Mouse (Mus musculus) frontal cortex, postnatal 25 days (tissue): ENCODE data around the gene Gtpbp1.

Experiments
- DNase-seq, 2 experiments: peaks; one replicate each; pipeline ENCODE4 v3.0.0; 2022; ENCODE audit warnings: low spot score in 2 of 2

Gene Gtpbp1

DNA sequence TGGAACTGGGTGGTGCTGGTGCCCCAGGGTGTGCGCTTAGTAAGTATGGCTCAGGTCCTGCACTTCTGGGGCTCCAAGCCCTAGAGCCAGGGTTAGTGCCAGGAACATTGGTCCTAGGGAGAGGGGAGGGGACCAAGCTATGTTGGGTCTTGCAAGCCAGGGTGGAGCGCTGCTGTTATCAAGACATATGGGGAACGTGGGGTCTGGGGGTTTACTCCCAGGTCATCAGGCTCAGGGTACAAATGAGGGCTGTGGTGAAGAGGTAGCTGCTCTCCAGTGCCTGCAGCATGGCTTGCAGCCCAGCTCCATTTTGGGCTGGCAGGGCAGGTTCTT, 62.7 kb downstream of the Gtpbp1 start:
- DNase-seq: no peak

DNA sequence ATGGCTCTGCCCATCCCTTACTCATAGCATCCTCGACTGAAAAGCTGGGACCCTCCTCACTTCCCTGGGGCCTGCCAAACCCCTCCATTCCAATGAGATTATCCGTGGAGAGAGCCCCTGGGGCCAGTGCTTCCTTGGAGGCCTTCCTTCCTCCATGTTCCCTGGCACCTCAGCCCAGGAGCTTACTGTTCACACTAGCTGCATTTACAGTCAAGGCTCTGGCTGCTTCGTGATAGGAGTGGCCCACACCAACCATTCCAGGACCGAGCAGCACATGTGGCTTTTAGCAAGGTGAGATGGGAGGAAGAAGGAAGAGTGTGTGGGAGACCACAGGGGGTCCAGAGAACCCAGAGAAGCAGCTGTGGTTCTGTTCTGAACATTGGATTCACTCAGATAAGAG, 63.2 kb downstream of the Gtpbp1 start:
- no peak for DNase-seq

DNA sequence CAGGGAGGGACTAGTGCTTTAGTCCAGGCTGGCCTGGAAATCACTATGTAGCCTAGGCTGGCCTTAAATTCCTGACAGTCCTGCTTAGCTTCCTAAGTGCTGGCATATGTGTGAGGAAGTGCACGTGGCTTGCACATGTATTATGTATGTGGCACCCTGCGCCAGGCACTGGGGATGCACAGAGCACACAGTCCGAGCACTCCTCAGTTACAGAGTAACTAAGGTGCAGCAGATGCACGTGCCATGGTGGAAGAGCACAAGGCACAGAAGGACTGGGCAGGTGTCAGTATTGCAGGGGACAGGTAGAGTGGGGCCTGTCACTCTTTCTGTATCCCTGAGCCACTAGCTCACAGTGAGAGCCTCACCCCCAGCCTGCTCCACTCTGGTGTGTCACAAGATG, 64.5 kb downstream of the Gtpbp1 start:
- no peak for DNase-seq

DNA sequence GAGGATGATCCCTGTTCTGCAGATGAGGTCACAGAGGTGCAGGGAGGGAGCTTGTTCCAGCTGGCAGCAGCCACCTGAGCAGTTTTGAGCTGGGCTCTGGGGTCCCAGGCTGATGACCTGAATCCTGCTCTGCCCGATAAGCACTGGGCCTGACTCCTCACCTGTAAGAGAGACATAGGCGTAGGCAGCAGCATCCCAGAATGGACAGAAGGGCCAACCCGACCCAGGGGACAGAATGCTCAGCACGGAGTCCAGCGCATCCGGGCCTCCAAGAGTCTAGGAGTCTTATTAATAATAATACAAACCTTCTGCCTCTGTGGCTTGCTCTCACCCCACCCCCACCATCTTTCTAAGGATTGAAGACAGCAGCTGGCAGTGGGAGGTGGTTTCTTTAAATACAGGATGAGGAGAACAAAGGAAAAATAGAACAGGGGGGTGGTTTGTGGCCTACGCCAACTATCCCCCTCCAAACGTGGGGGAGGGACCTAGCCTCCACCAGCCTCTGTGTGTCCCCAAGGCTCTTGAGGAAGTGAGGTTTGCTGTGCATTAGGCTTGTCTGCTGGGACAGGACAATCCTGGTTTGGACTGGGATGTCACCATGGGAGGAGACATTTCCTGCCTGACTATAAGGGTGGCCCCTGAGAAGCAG, 65.5 kb downstream of the Gtpbp1 start:
- DNase-seq: no peak

DNA sequence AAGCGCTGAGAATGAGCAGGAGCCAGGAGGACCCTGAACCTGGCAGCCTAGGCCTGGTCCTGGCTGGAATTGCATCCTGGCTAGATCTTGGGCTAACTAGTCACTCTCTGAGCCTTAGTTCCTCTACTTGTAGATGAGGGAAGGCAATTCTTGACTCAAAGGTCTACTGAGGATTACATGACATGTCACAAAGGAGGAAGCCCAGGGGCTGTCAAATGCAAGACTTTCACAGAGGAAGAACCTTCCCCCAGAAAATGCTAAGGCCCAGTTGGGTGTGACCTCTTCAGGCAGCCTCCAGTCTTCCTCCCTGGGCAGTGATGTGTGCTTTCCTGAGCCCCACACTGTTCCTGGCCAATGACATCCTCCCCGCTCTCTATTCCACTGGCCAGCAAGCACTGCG, 66.5 kb downstream of the Gtpbp1 start:
- no peak for DNase-seq

DNA sequence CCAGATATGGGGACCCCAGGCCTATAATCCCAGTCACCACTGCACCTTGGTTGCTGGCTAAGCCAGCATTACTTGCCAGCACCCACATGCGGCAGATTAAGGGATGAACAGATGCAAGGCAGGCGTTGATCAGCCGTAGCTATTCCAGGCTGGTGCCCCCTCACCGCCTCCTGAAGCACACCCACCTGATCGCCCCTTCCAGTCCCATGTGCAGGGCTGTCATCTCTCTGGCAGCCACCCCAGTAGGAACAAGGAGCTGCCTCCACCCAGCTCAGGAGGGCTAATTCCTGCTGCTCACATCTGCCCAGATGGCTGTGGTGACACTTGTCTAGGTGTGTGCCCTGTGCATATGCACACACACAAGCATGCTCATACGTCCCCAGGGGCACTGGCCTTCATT, 70.3 kb downstream of the Gtpbp1 start:
- no peak for DNase-seq

DNA sequence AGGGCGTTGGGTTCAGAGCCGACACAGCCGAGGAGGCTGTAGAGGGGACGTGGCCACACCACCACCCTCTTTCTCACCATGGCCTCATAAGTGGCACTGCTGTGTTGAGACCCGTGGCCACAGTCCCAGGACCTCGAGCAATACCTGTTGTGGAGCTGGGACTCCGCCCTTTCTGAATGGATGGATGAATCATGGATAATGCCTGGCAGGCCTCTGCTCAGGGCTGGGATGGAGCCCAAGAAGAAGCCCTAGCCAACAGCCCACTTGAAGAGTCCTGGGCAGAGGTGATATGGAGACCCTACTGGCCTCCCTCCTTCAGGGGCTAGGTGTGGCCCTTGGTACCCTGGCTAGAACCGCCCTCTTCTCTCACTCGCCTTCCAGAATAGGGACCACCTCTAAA, 72.4 kb downstream of the Gtpbp1 start:
- no peak for DNase-seq

DNA sequence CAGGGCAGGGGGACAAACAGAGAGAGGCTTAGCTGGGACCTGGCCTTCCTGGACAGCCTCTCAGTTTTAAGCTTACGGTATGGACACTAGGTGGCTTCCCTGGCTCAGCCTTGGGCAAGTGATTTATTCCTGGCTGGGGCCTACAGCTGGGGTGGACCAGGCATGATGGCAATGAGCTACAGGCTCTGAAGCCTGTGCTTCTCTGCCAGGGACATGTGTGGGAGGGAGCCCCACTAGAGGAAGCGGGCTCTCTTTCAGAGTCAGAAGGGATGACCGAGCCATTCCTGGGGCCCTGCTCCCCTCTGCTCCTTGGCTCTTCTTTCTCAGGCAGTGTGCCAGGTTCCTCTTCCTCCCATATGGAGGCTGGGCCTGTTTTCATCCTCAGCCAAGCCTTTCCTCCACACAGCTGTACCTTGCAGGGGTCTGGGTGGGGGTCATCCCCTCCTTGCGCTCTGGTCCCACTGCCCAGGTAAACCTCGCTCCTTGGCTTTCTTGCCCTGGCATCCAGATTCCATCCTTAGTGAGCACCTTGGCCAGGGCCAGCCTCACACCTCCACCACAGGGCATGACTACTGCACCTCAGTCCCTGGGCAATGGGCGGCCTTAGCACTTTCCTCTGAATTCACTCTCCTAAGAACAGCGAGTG, 73.1 kb downstream of the Gtpbp1 start:
- no peak for DNase-seq

DNA sequence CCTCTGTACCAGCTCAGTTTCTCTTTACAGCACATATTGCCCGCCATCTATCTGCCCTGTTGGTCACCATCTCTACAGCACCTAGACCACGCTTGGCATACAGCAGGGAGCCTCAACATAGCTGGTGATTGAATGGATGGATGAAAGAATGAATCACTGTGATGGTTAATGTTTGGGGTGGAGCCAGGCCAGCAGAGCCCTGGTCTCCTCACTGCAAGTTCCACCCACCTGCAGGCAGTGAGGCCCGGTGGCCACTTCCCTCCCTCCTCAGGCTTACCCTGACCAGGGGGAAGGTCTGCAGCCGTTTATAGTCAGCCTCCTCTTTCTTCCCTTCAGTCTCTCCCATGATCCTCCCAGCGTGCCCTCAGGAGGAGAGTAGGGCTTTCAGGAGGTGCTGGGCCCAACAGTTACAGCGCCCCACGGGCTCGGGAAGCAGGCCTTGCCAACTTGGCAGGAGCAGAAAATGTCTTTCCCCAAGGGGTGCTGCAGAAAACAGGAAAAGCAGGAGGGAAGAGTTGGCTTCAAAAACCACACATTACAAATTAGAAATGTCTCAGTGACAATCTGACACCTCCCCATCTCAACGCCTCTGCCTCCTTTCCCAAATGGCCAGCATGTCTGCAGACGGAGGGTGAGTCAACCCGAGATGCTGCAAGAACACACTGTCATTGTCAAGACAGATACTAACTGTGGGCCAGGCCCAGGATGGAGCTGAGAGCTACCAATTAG, 74.1 kb downstream of the Gtpbp1 start:
- DNase-seq: peak in 1 of 2 experiments; percentile 51

DNA sequence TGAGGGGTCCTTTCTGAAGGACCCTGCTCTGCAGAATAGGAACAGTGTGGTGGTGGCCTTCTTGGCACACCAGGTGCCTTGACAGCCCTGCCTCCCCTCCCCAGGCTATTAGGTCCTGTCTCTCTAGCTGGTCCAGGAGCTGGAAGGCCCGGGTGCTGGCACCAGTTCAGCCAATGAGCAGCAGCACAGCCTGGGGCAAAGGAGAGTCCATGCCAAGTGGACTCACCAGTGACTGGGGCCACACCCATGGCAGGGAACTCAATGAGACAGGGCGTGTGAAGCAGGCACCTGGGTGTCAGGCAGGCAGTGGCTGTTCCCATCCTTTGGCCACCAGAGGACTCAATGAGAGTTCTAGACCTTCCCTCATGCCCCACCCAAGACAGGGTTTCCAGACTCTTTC, 74.7 kb downstream of the Gtpbp1 start:
- no peak for DNase-seq

DNA sequence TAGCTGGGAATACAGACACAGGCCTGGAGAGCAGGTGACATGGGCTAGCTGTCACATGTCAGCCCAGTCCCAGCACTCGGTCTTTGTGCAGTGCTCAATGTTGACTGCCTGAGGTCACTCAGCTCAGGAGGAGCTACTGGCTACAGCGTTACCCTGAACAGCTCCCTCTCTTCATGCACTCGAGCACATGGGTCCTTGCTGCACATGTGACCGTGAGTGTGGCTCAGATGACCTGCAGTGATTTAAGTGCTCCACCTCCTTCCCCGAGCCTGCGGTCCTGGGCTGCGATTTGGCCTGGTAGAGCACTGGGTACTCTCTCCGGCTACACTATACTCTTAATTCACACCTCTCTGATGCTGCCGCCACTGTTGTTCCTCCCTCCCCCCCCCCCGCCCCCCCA, 75.5 kb downstream of the Gtpbp1 start:
- no peak for DNase-seq

DNA sequence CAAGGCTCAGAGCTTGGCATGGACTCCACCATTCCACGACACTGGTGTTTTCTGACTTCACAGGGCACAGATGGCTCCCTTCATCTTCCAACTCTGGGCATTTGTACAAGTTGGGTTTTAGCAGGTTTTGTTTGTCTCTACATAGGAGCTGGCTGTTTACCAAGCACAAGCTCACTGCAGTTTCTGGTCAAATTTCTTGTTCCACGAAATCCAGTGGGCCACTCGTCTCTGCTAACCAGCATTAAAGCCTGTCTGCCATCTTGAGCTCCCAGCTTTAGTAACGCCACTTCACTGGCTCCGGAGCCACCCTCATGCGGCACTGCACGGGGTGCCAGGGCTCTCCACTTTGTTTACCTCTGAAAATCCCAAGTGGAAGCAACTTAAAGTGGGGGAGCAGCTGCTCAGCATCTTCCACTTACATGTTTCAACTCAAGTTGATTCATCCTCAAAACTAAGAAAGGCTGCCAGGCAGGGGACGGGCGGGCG, 76.0 kb downstream of the Gtpbp1 start:
- DNase-seq: peak in 1 of 2 experiments; percentile 32

DNA sequence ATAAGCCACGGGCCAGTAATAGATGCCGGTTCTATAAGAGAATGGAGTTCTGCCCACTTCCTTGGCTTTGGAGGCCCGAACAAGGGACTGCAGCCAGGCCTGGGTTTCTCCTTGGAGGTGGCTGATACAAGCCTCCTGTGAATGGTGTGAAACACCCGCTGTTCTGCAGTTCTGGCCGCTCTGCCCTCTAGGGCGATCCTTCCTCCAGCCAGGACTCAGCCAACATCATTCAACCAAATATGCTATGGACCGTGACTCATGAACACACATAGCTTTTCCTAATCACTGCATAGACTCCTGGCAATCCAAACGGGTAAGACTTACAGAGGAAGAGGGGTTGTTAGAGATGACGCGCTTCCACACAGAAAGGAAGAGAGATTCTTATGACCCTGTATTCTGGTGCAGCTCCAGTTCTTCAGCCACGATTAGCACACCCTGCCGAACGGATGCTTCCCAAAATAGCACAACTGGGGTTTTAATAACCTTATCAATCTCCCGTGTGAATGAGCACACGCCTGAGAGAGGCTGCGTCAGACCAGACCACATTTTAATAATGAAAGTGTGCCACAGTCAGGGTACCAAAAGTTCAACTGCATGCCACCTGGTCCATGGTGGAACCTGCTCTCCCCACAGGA, 76.8 kb downstream of the Gtpbp1 start:
- no peak for DNase-seq

DNA sequence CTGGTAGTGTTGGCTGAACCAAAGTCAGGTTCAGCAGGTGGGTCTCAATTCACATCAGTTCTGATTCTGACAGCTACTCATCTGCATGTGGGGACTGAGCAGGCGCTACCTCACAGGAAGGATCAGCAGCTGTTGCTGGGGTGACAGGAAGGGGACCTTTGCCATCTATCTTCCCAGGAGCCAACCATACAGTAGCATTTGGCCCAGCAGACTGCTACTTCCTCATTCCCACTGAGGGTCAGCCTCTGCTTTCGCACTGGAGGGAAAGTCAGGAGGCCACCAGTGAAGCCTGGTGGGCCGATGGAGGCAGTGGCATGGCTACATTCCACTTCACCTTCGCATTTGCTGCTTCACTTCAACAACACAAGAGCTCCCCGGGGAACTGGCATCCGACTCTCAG, 77.7 kb downstream of the Gtpbp1 start:
- no peak for DNase-seq

DNA sequence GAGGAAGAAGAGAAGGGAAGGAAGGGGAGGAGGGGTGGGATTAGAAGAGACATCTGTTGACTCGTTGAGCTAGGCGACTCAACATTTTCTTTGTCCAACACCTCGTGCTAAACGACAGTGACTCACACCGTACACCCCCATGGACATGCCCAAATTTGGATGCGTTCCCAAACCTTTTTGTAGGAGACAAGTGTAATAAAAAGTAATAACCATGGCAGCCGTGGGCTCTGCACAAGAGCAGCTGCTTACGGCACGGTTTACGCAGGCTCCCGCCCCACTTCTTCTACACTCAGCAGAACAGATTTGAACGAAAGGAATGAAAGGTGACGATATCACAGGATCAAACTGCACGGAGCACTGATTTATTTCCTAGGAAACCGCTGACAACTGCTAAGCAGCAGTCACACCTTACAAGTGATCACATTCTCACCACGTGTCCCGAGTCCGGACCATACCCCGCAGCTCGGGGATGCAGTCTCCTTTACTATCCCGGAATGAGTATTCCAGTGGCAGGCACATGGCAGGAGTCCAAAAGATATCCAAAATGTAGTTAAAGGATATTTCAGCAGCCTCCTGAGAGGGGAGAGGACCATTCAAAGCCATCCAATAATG, 80.1 kb downstream of the Gtpbp1 start:
- DNase-seq: no peak
